Mouse (Mus musculus) MEL (cell line): Measurements from ENCODE around the gene Pakap.

Experiments used
- CTCF ChIP-seq, 3 experiments: IDR thresholded peaks in 2 of 3; conservative IDR thresholded peaks in 1 of 3; 2 replicates each; pipeline ENCODE4 v1.5.1; 2011 to 2012; ENCODE audit warnings: low read length in 3 of 3, low read depth in 2 of 3, mild to moderate bottlenecking in 2 of 3, improper control_type of control experiment in 1 of 3, inconsistent platforms in 1 of 3, mixed read lengths in 1 of 3, moderate library complexity in 1 of 3; ENCODE audit not compliant: control insufficient read depth in 1 of 3, insufficient read depth in 1 of 3, poor library complexity in 1 of 3, severe bottlenecking in 1 of 3
- EP300 ChIP-seq, 2 experiments: IDR thresholded peaks; 2 replicates each; pipeline ENCODE4 v1.6.1; 2011; ENCODE audit warnings: improper control_type of control experiment in 2 of 2, low read length in 2 of 2, low read depth in 1 of 2, mild to moderate bottlenecking in 1 of 2
- JUND ChIP-seq: IDR thresholded peaks from 2 replicates; pipeline ENCODE4 v1.6.1; 2011; ENCODE audit warnings: low read depth, mild to moderate bottlenecking, improper control_type of control experiment, low read length
- KAT2A ChIP-seq: conservative IDR thresholded peaks from 2 replicates; pipeline ENCODE4 v1.6.1; 2012; ENCODE audit warnings: low read depth, low read length, improper control_type of control experiment, inconsistent platforms
- MAX ChIP-seq: IDR thresholded peaks from 2 replicates; pipeline ENCODE4 v1.6.1; 2011; ENCODE audit warnings: low read length, improper control_type of control experiment
- MYC ChIP-seq: IDR thresholded peaks from 2 replicates; pipeline ENCODE4 v1.6.1; 2011; ENCODE audit warnings: low read depth, mild to moderate bottlenecking, low read length, improper control_type of control experiment, moderate library complexity
- UBTF ChIP-seq: IDR thresholded peaks from 2 replicates; pipeline ENCODE4 v1.6.1; 2012; ENCODE audit warnings: low read depth, mild to moderate bottlenecking, inconsistent platforms, low read length, improper control_type of control experiment, moderate library complexity, borderline replicate concordance; ENCODE audit not compliant: insufficient read depth
- USF2 ChIP-seq, 2 experiments: IDR thresholded peaks; 2 replicates each; pipeline ENCODE4 v1.6.1; 2011 to 2012; ENCODE audit warnings: improper control_type of control experiment in 2 of 2, low read length in 2 of 2, borderline replicate concordance in 1 of 2, inconsistent platforms in 1 of 2, low read depth in 1 of 2, mild to moderate bottlenecking in 1 of 2; ENCODE audit not compliant: insufficient read depth in 1 of 2
- ZMIZ1 ChIP-seq: IDR thresholded peaks from 2 replicates; pipeline ENCODE4 v1.6.1; 2012; ENCODE audit warnings: low read depth, mild to moderate bottlenecking, inconsistent platforms, low read length, improper control_type of control experiment, moderate library complexity

GRCm38 (mm10) chr4:57896631-57897030 is 328.7 kb downstream of the Pakap start:
- TF ChIP-seq UBTF: no peak
- TF ChIP-seq MYC: no peak
- no peak for TF ChIP-seq MAX
- TF ChIP-seq KAT2A: no peak
- no peak for TF ChIP-seq CTCF (IDR thresholded peaks at IDR 0.05 in 2 of 3, conservative IDR thresholded peaks at IDR 0.05 in 1 of 3; ENCODE audit: control insufficient read depth in 1 of 3, insufficient read depth in 1 of 3, low read depth in 2 of 3, low read length in 3 of 3, poor library complexity in 1 of 3, severe bottlenecking in 1 of 3)
- TF ChIP-seq EP300 (IDR thresholded peaks at IDR 0.05; ENCODE audit: low read depth in 1 of 2, low read length in 2 of 2): no peak
- no peak for TF ChIP-seq ZMIZ1
- no peak for TF ChIP-seq USF2 (IDR thresholded peaks at IDR 0.05; ENCODE audit: borderline replicate concordance in 1 of 2, insufficient read depth in 1 of 2, low read depth in 1 of 2, low read length in 2 of 2)
- TF ChIP-seq JUND: no peak
